Mouse (Mus musculus): ENCODE data around the gene Tmprss3.

The Tmprss3 gene

DNA sequence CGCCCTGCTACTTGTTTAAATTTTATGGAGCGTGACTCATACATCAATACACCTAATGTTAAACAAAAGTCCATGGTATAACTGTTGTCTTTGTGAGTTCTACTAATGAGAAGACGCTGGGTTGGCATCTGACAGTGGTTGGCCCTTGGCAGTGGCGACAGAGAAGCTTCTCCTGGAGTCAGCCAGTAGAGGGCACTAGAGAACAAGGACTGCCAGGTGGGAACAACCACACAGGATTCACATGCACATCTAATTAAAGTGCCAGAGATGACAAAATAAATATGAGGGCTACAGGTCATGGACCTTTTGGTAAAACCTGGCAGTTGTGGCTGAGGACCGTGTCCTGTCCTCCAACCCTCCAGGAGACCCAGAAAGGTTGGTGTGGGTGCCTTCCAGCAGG lies 60.4 kb downstream of the Tmprss3 start:
- peak; percentile 89 for DNase-seq (ENCODE audit: low read depth, low spot score)

DNA sequence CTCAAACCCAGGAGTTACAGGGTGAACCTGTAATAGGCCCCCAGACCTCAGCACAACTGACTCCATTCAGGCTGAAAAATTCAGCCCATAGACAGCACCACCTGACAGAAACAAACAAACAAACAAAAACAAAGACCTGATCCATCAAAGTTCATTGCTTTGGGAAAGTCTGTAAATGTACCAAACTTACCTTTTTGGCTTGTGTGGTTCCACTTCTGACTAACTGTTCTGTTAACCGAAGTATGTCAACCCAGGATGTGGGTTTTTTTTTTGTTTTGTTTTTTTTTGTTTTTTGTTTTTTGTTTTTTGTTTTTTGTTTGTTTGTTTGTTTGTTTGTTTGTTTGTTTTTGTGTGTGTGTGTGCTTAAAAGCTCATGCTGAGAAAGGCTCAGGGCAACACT lies 62.0 kb downstream of the Tmprss3 start:
- DNase-seq (ENCODE audit: low read depth, low spot score), result no peak

DNA sequence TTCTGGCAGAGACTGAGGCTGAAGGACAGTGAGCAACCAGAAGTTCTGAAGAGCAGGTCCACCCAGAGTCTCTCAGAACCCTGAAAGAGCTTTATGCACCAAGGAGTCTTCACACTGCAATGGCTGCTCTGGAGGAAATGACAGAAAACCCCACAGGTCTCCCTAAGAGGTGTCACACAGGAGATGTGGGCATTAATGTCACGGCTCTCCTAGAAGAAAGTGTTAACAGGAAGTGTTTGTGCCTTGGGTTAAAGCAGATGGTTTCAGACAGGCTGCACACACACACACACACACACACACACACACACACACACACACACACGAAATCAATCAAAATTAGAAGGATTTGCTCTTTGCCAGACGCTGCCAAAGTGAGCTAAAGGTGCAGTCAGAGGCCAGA lies 62.5 kb downstream of the Tmprss3 start:
- DNase-seq (ENCODE audit: low read depth, low spot score), result no peak

DNA sequence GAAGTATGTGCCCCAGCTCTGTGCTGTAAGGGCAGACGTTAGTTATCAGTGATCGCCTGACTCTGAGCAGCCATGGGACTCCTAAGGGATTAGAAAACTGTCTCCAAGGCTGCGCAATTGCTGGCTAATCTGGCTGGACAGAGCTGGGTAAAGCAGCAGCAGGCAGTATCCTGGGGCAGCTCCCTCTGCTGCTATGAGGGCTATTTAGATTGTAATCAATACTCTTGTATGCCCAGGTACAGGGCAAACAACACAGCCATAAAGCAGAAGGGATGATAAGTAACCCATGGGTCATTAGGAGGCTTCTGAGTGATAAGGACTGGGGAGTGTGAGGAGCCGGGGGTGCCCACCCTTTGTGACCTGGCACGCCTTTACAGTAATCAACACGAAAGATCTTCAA lies 63.9 kb downstream of the Tmprss3 start:
- DNase-seq (ENCODE audit: low read depth, low spot score), result no peak

DNA sequence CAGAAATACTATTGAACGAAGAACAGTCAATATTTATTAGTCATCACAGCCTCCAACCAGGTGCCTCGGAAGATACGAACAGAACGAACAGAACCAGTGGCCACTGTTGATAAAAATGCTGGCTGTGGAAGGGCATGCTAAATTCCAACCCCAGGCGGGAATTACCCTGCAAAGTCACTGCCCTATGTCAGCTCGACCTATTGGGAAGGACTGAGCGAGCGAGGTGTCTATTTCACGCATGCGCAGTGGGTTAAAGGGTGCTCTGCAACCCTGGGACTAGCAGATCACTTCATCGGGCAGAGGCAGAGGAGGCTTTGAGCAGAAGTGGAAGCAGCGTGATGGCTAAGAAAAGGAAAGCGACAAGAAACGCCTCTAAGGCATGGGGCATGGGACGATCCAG lies 65.0 kb downstream of the Tmprss3 start:
- DNase-seq (ENCODE audit: low read depth, low spot score), result no peak

DNA sequence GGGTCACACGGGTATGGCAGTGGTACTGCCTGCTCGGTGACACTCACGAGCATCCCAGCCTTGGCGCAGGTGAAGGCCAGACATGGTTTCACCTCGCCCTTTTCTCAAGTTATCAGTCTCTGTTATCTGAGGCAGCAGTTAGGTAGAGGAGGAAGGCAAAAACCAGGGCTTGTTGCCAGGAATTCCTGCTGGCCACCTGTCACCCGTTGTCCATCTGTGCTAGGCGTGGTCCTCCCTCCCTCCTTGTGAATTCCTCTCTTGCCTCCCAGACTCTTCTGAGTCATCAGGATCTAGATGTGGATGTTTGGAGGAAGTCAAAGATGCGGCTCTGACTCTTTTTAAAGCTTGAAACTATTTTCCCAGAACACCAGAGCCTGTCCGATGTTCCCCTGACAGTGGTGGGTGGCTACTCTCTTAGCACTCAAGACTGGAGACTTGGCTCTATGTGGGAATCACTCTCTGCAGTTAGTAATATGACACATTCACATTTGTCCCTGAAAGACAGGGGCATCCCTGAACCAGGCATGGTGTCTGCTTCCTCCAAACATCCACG lies 67.4 kb downstream of the Tmprss3 start:
- DNase-seq (ENCODE audit: low read depth, low spot score), result peak; percentile 97

DNA sequence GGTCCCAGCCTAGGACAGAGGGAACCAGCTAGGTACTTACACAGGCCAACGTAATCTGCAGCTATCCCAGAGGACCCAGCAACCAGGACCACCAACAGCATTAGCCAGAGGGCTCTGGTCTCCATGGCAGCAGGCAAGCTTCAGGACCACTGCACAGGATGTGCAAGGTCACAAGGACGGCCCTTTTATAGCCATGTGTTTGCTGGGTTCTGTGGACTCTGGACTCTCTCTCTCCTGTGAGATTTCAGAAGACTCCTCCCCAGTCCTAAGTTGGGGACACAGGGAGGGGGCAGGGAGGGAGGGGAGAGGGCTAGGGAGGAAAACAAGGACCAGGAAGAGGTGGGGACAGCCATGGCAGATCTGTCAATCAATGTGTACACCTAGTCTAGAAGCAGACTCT lies 69.3 kb downstream of the Tmprss3 start, which contains the start of gene Tff3:
Tff3 (minus strand) TSS at position 195 of the 400 bp plus-strand sequence.
- no peak for DNase-seq (ENCODE audit: low read depth, low spot score)

All from brain, adult 2 months (tissue).